Mouse (Mus musculus): Measurements from ENCODE around the gene AW011738. TPM values are rescaled to one million over a fixed set of nuclear protein-coding genes. Genes with fewer than 3 reads are reported as not detected.

The AW011738 gene
- polyA plus RNA-seq, 1 experiment from 2014 or later, result 0.74 TPM

DNA sequence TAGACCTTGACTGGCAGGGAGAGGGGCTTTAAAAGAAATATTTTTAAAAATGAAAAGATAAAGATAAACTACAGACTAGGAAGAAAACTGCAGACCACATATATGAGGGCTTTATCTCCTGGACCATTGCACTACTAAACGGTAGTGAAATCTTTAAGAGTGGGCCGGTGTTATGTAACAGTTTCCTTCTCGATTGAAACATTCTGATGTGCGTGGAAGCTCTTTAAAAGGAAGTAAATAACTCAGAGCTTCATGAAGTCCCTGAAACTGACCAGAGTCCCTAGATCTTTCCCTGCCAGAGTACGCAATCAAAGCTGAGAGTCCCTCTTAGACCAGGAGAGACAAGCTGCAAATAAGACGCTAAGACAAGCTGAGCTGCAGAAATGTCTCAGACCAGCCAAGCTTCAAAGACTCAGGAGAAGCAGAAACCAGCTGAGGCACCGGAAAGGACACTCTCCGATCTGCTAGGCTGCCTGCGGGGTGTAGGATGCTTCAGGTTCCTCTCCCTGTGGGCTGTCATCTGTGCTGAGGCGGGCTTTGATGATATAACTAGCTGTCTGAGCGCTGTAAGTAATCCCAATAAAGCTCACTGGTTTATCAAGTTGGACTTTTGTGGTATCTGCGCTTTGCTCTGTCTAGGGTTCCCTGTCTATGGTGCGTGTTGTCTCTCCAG is 7.0 kb downstream of the AW011738 start:
- Histone ChIP-seq H3K9me3 (ENCODE audit: control insufficient read depth, low read length) (no peaks in the 10 kb centered on the region), H3K4me2 (ENCODE audit: low read depth, low read length) (no peak overlapping the region), H3K36me3 (ENCODE audit: control insufficient read depth, insufficient read depth, low read length) (no peaks in the 10 kb centered on the region), H3K4me3 (ENCODE audit: low read depth, low read length) (no peak overlapping the region), H3K4me1 (ENCODE audit: control insufficient read depth, insufficient read depth, low read length) (no peaks in the 10 kb centered on the region), H3K27me3 (replicated peaks; ENCODE audit: control insufficient read depth, insufficient read depth, low read length) (peaks cover 1% of the 10 kb centered on the region; the same call in 1 of the 2 replicates), H3K27ac (replicated peaks; ENCODE audit: low read depth, low read length) (no peak overlapping the region), H3K9ac (ENCODE audit: low read depth, low read length) (no peak overlapping the region)
- no peak for ATAC-seq (ENCODE audit: low read depth)
- DNase-seq (ENCODE audit: low spot score), result no peak
- 68% methylated on average over 13 of the region's 13 CpGs for WGBS

DNA sequence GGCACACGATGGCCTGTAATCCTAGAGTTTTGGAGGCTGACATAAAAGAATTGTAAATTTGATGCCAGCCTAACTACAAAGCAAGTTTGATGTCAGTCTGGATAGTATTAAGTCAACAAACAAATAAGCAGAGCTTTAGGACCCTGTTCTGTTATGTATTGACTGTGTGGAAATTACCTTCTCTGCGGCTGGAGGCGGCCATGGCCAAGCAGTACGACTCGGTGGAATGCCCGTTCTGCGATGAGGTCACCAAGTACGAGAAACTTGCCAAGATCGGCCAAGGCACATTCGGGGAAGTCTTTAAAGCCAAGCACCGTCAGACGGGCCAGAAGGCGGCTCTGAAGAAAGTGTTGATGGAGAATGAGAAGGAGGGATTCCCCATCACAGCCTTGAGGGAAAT is 10.0 kb downstream of the AW011738 start:
- H3K9me3 ChIP-seq (ENCODE audit: control insufficient read depth, low read length), result no peaks in the 10 kb centered on the region
- no peak for DNase-seq (ENCODE audit: low spot score)
- no peak overlapping the region for H3K9ac ChIP-seq (ENCODE audit: low read depth, low read length)
- no peak overlapping the region for H3K4me3 ChIP-seq (ENCODE audit: low read depth, low read length)
- WGBS, result 89% methylated on average over 13 of the region's 13 CpGs
- no peak for ATAC-seq (ENCODE audit: low read depth)
- no peaks in the 10 kb centered on the region for H3K36me3 ChIP-seq (ENCODE audit: control insufficient read depth, insufficient read depth, low read length)
- no peaks in the 10 kb centered on the region for H3K4me1 ChIP-seq (ENCODE audit: control insufficient read depth, insufficient read depth, low read length)
- no peak overlapping the region for H3K27ac ChIP-seq (replicated peaks; ENCODE audit: low read depth, low read length)
- no peaks in the 10 kb centered on the region for H3K27me3 ChIP-seq (replicated peaks; ENCODE audit: control insufficient read depth, insufficient read depth, low read length)
- no peak overlapping the region for H3K4me2 ChIP-seq (ENCODE audit: low read depth, low read length)

DNA sequence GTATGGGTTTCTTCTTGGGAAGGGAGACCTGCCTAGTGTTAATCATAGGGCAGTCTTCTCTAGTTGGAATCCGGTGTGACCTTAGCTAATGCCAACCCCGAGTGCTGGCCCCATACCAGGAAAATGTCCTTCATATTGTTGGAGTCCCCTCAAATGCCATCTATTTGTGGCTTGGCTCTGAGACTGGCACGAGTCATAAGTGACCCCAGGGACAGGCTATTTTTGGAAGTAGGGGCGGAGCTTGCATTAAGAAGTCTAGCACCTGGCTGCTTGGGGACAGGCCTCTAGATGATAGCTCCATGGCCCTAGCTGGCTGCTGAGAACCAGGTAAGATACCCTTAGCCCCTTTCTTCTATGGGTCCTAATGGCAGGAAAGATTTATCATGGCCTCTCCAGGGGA is 12.5 kb downstream of the AW011738 start, which contains the start of gene Perm1:
Gene Perm1 (plus strand): TSS at position 220 of the 400 bp plus-strand sequence.
- DNase-seq (ENCODE audit: low spot score) (no peak), ATAC-seq (ENCODE audit: low read depth) (no peak)
- H3K4me2 ChIP-seq (ENCODE audit: low read depth, low read length), result no peak within 1 kb of the TSS
- no peaks in the 10 kb centered on the region for H3K9me3 ChIP-seq (ENCODE audit: control insufficient read depth, low read length)
- no peak within 1 kb of the TSS for H3K9ac ChIP-seq (ENCODE audit: low read depth, low read length)
- H3K4me1 ChIP-seq (ENCODE audit: control insufficient read depth, insufficient read depth, low read length), result no peaks in the 10 kb centered on the region
- H3K36me3 ChIP-seq (ENCODE audit: control insufficient read depth, insufficient read depth, low read length), result no peaks in the 10 kb centered on the region
- WGBS, result 65% methylated on average over 4 of the region's 4 CpGs
- H3K4me3 ChIP-seq (ENCODE audit: low read depth, low read length), result no peak within 1 kb of the TSS
- H3K27me3 ChIP-seq (replicated peaks; ENCODE audit: control insufficient read depth, insufficient read depth, low read length), result no peaks in the 10 kb centered on the region
- H3K27ac ChIP-seq (replicated peaks; ENCODE audit: low read depth, low read length), result no peak within 1 kb of the TSS

DNA sequence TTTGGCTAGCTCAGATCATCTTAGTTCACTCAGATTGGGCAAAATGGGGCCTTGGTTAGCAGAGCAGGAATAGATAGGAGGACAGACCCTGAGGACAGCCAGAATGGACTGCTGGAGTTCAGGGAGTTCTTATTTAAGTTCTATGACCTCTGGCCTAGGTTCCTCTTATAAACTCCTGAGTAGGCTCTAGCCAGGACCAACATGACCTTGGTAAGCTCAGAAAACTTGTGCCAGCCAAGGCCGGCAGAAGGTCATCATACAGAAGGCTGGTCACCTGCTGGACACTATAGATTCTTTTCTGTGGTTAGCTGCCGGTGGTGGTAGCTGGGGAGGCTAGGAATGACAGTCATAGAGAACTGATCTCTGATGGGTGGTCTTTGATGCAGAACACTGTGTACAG is 13.1 kb downstream of the AW011738 start:
- H3K4me2 ChIP-seq (ENCODE audit: low read depth, low read length), result no peak overlapping the region
- no peaks in the 10 kb centered on the region for H3K27me3 ChIP-seq (replicated peaks; ENCODE audit: control insufficient read depth, insufficient read depth, low read length)
- no peak for DNase-seq (ENCODE audit: low spot score)
- H3K27ac ChIP-seq (replicated peaks; ENCODE audit: low read depth, low read length), result no peak overlapping the region
- no peak overlapping the region for H3K4me3 ChIP-seq (ENCODE audit: low read depth, low read length)
- no peak for ATAC-seq (ENCODE audit: low read depth)
- H3K9ac ChIP-seq (ENCODE audit: low read depth, low read length), result no peak overlapping the region
- WGBS, result 95% methylated on average over 2 of the region's 2 CpGs
- H3K4me1 ChIP-seq (ENCODE audit: control insufficient read depth, insufficient read depth, low read length), result no peaks in the 10 kb centered on the region
- H3K9me3 ChIP-seq (ENCODE audit: control insufficient read depth, low read length), result no peaks in the 10 kb centered on the region
- H3K36me3 ChIP-seq (ENCODE audit: control insufficient read depth, insufficient read depth, low read length), result no peaks in the 10 kb centered on the region

DNA sequence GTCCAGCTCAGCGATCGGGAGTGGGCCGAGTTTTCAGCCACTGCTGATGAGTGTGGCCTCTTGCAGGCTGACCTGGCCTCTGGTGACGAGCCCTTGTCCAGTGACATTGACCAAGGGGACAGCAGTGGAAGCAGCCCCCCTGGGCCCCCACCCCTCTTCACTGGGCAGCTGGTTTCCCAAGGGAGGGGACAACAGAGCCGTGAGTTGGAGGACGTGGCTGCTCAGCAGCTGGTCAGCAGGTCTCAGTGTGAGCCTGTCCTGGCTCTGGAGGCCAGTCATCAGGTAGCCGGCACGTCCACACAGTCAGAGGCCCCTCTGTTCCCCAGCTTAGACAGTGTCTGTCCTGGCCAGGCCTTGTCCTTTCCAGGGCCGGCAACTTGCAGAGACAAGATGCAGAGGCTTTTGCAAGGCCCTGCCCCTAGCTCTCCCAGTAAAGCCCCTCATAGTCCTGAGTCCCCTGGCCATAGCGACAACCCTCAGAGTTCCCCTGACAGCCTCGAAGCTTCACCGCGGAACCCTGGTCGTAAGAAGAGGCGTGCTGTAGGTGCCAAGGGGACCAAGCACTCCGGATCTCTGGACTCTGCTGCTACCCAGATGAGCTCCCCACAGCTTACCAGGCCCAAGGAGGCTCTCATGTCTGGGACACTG is 14.0 kb downstream of the AW011738 start:
- Histone ChIP-seq H3K4me3 (ENCODE audit: low read depth, low read length) (no peak overlapping the region), H3K36me3 (ENCODE audit: control insufficient read depth, insufficient read depth, low read length) (no peaks in the 10 kb centered on the region), H3K4me2 (ENCODE audit: low read depth, low read length) (no peak overlapping the region), H3K27me3 (replicated peaks; ENCODE audit: control insufficient read depth, insufficient read depth, low read length) (no peaks in the 10 kb centered on the region), H3K4me1 (ENCODE audit: control insufficient read depth, insufficient read depth, low read length) (no peaks in the 10 kb centered on the region), H3K9me3 (ENCODE audit: control insufficient read depth, low read length) (no peaks in the 10 kb centered on the region), H3K9ac (ENCODE audit: low read depth, low read length) (no peak overlapping the region), H3K27ac (replicated peaks; ENCODE audit: low read depth, low read length) (no peak overlapping the region)
- DNase-seq (ENCODE audit: low spot score) (no peak), ATAC-seq (ENCODE audit: low read depth) (no peak)
- 78% methylated on average over 15 of the region's 16 CpGs for WGBS

DNA sequence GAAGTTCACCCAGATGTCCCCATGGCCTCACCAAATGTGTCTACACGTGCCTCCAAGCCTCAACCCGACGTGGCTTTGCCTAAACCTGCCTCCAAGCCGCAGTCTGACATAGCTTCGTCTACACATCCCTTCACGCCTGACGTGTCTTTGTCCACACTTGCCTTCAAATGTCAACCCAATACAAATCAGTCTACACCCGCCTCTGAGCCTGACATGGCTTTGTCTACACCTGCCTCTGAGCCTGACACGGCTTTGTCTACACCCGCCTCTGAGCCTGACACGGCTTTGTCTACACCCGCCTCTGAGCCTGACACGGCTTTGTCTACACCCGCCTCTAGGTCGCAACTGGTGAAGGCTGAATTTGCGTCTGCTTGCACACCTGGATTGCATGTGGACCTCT is 14.7 kb downstream of the AW011738 start:
- H3K36me3 ChIP-seq (ENCODE audit: control insufficient read depth, insufficient read depth, low read length), result no peaks in the 10 kb centered on the region
- H3K4me3 ChIP-seq (ENCODE audit: low read depth, low read length), result no peak overlapping the region
- DNase-seq (ENCODE audit: low spot score) (peak; percentile 51), ATAC-seq (ENCODE audit: low read depth) (peak; percentile 72)
- no peak overlapping the region for H3K9ac ChIP-seq (ENCODE audit: low read depth, low read length)
- H3K4me2 ChIP-seq (ENCODE audit: low read depth, low read length), result no peak overlapping the region
- 71% methylated on average over 13 of the region's 16 CpGs for WGBS
- no peak overlapping the region for H3K27ac ChIP-seq (replicated peaks; ENCODE audit: low read depth, low read length)
- H3K4me1 ChIP-seq (ENCODE audit: control insufficient read depth, insufficient read depth, low read length), result no peaks in the 10 kb centered on the region
- no peaks in the 10 kb centered on the region for H3K9me3 ChIP-seq (ENCODE audit: control insufficient read depth, low read length)
- H3K27me3 ChIP-seq (replicated peaks; ENCODE audit: control insufficient read depth, insufficient read depth, low read length), result no peaks in the 10 kb centered on the region

DNA sequence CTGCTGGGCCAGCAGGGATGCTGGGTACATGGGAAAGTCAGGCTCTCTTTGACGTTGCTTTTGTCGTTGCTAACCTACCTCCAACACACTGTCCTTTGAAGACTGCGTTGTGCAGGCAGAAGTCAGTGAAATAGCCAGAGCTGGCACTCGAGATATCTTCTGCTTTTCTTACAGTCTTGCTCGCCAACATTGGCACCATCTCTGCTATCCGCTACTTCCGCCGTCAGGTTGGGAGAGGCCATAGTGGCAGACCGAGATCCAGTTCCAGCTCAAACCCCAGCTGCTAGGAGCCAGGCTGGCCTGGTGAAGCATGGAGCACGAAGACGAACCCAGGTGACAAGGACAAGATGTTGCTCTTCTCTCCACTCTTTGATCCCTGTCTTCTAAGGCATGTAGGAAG is 16.8 kb downstream of the AW011738 start:
- no peak overlapping the region for H3K4me3 ChIP-seq (ENCODE audit: low read depth, low read length)
- H3K9ac ChIP-seq (ENCODE audit: low read depth, low read length), result no peak overlapping the region
- WGBS, result 84% methylated on average over 11 of the region's 11 CpGs
- ATAC-seq (ENCODE audit: low read depth) (no peak), DNase-seq (ENCODE audit: low spot score) (no peak)
- no peaks in the 10 kb centered on the region for H3K36me3 ChIP-seq (ENCODE audit: control insufficient read depth, insufficient read depth, low read length)
- H3K9me3 ChIP-seq (ENCODE audit: control insufficient read depth, low read length), result no peaks in the 10 kb centered on the region
- no peaks in the 10 kb centered on the region for H3K27me3 ChIP-seq (replicated peaks; ENCODE audit: control insufficient read depth, insufficient read depth, low read length)
- no peaks in the 10 kb centered on the region for H3K4me1 ChIP-seq (ENCODE audit: control insufficient read depth, insufficient read depth, low read length)
- H3K27ac ChIP-seq (replicated peaks; ENCODE audit: low read depth, low read length), result no peak overlapping the region
- no peak overlapping the region for H3K4me2 ChIP-seq (ENCODE audit: low read depth, low read length)

DNA sequence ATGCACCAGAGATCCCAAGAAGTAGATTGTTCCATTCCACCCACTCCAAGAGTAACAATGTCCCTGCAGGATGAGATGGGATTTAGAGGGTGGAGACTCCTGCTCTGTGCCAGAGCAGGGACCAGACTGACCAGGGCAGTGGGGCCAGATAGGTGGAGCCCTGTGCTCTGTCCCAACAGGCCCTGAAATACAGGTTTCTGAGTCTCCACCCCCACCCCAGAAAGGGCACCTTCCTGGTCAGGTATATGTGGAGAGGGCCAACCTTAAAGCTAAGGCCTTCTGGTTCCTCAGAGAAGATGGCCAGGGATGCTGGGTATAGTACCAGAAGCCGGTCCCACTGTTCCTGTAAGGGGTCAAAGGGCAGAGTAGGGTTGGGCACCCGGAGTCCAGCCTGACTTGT is 21.2 kb downstream of the AW011738 start:
- Histone ChIP-seq H3K9ac (ENCODE audit: low read depth, low read length) (no peak overlapping the region), H3K4me3 (ENCODE audit: low read depth, low read length) (no peak overlapping the region), H3K27me3 (replicated peaks; ENCODE audit: control insufficient read depth, insufficient read depth, low read length) (no peaks in the 10 kb centered on the region), H3K4me2 (ENCODE audit: low read depth, low read length) (no peak overlapping the region), H3K27ac (replicated peaks; ENCODE audit: low read depth, low read length) (no peak overlapping the region), H3K36me3 (ENCODE audit: control insufficient read depth, insufficient read depth, low read length) (peaks cover 2% of the 10 kb centered on the region), H3K4me1 (ENCODE audit: control insufficient read depth, insufficient read depth, low read length) (0 out of 2 replicates have a peak, but pooled peaks cover 3% of the 10 kb centered on the region), H3K9me3 (ENCODE audit: control insufficient read depth, low read length) (no peaks in the 10 kb centered on the region)
- WGBS, result 88% methylated on average over 1 of the region's 2 CpGs
- ATAC-seq (ENCODE audit: low read depth) (no peak), DNase-seq (ENCODE audit: low spot score) (no peak)
